Mouse (Mus musculus): Measurements from ENCODE around the gene Srsf3.

DNA sequence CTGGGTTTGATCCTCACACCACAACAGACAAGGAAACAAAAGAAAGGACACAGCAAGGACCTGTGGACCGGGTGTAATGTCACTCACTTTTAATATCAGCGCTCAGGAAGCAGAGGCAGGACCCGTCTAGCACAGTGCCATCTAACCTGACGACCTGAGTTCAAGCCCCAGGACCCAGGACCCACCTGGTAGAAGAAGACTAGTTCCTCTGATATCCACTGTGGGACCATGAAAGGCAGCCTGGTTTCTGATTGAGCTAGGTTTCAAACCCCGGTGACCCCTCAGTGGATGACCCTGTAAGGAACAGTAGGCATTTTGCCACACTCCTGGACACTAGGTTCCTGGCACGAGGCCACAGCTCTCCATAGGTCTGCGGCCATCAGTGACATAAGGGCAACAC is 52.2 kb downstream of the Srsf3 start:
- TF ChIP-seq POLR2A (IDR thresholded peaks at IDR 0.05; ENCODE audit: low read depth, low read length) (no peak), CTCF (conservative IDR thresholded peaks at IDR 0.05; ENCODE audit: insufficient read depth, insufficient read length, low read depth, low read length) (no peak)
